Mouse (Mus musculus) granulocyte monocyte progenitor cell, adult 5-6 weeks (primary cell): ENCODE data around the gene Ankrd12. TPM values are rescaled to one million over a fixed set of nuclear protein-coding genes. Genes with fewer than 3 reads are reported as not detected.
A peak's percentile ranks its signal among the peaks of the same experiment; 100 is the strongest.
"Not testable (repeated sequence)": the region's sequence is repeated elsewhere in the genome, so short reads cannot be mapped to it uniquely, and the experiment has no call there.

ENCODE experiments used
- ATAC-seq: replicated peaks from 2 replicates; pipeline ENCODE4 v1.8.0; 2016; ENCODE audit warnings: mild to moderate bottlenecking, moderate TSS enrichment, inconsistent platforms; ENCODE audit not compliant: poor library complexity, severe bottlenecking
- total RNA-seq, 2 experiments: library from RNA; stranded (forward) in 1 of 2; stranded (reverse) in 1 of 2; fragments of 200-712, 200-1000 nt in 1 of 2; fragments of >200 nt in 1 of 2; fragmentation: Nextera tagmentation in 1 of 2; gene quantifications; 2 replicates each; pipeline ENCODE4 v1.2.3; 2014 to 2017

Gene Ankrd12
- total RNA-seq, 2 experiments from 2014 or later: 44.9 to 63.2 TPM

- ATAC-seq: no peak
These were observed 13.4 kb upstream of the Ankrd12 start for GRCm38 (mm10) chr17:66090251-66090650.

DNA sequence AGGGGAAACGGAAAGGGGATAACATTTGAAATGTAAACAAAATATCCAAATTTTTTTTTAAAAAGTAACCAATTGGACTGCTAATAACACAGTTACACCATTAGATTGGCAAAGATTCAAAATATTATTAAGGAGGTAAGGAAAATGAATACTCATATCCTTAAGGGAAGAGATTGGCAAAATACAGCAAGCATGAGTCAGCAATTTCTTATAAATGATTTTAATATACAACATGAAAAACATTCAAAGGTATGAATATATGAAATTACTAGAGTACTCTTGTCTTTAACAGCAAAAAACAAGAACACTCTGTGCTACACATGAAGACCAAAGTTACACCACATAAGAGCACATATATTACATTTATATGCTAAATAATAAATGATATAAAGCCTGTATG, 8.1 kb upstream of the Ankrd12 start:
- ATAC-seq: no peak

DNA sequence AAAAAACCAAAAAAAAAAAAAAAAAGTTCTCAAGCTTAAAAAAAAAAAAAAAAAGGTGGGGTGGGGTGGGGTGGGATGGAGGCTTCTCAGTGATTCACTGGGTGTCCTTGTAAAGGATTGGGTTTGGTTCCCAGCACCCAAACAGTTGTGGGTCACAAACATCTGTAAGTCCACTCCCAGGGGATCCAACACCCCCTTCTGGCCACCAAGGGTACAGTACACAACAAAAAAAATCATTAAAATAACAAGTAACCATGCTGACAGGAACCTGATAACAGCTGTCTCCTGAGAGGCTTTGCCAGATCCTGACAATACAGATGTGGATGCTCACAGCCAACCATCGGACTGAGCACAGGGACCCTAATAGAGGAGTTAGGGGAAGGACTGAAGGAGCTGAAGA, 7.6 kb upstream of the Ankrd12 start:
- ATAC-seq: peak; percentile 35; the same call in 1 of the 2 replicates

DNA sequence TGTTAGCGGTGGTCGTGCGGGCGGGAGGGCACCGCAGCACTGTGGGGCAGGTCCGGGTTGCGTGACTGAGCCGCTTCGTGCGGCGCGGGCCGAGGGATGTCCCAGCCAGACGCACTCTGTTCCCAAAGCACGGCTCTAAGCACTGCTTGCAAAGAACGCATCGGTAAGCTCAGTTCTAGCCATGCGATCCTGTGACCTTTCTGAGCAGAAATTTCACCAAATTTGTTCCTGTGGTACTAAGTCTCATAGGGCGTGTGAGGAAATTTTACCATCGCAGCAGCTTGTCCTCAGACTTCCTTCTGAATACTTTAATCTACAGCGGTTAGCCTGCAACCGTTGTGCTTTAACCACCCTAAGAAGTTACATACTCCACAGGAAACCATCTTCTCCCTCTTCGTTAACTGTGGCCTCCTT, 555 bp upstream of the Ankrd12 start:
- ATAC-seq: peak; percentile 8; the same call in 1 of the 2 replicates

- peak; percentile 59; the same call in 1 of the 2 replicates for ATAC-seq
These were observed 538 bp downstream of the Ankrd12 start for GRCm38 (mm10) chr17:66076174-66076927.

DNA sequence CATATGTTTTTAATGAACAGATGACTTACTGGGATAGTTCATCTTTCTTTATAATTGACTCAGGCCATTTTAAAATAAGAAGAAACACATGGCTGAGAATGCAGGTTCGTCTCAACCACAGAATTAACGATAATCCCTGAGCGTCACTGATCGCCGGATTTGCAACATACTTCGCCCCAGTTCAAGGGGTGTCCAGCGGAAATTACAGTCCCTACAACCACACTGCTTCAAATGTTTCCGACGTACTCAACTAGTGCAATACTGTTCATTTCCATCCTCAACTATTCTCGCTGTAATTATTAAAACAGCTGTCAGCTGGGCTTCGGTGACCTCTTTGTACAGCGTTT, 1.1 kb downstream of the Ankrd12 start:
- peak; percentile 46 for ATAC-seq

DNA sequence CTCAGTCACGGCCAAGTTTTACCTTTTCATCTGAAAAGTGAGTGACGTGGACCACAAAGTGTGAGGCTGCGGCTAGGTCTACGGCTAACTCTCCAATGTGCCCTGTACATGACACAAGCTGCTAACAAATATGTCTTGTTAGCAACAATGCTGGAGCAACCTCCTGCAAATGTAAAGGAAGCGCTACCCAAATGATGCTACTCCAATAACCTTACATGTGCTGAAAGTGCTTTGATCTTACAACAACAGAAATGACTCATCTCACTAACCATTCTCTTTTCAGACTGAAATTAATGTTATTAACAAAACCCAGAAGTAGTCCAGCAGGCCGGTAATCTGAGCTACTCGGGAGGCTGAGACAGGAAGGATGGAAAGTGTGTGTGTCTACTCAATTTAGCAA, 2.9 kb downstream of the Ankrd12 start:
- ATAC-seq: no peak

DNA sequence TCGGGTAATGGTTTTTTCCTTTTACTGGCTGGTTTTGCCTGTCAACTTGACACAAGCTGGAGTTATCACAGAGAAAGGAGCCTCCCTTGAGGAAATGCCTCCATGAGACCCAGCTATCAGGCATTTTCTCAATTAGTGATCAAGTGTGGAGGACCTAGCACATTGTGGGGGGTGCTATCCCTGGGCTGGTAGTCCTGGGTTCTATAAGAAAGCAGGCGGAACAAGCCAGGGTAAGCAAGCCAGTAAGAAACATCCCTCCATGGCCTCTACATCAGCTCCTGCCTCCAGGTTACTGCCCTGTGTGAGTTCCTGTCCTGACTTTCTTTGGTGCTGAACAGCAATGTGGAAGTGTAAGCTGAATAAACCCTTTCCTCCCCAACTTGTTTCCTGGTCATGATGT, 7.9 kb downstream of the Ankrd12 start:
- ATAC-seq: not testable (repeated sequence)

DNA sequence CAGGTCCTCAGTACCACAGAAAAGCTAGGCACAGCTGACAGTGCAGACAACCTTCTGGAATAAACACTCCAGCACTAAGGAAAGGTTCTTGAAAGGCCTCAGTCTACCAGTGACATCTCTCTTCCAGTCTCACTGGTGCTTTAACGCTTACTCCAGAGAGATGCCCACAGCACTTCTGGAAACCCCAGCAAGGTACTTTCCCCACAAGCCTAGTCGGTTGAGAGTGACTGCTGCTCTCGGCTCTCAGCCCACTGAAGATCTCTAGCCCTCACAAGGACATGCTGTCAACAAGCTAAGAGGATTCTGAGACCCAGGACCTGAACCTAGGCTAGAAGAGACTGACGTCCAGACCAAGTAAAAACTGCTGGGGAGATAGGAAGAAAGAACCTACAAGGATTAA, 11.8 kb downstream of the Ankrd12 start:
- no peak for ATAC-seq

- ATAC-seq: no peak; the same call in 1 of the 2 replicates
These were observed 15.5 kb downstream of the Ankrd12 start for GRCm38 (mm10) chr17:66061241-66061938.

GRCm38 (mm10) chr17:66058160-66058559, 18.7 kb downstream of the Ankrd12 start:
- ATAC-seq: no peak

DNA sequence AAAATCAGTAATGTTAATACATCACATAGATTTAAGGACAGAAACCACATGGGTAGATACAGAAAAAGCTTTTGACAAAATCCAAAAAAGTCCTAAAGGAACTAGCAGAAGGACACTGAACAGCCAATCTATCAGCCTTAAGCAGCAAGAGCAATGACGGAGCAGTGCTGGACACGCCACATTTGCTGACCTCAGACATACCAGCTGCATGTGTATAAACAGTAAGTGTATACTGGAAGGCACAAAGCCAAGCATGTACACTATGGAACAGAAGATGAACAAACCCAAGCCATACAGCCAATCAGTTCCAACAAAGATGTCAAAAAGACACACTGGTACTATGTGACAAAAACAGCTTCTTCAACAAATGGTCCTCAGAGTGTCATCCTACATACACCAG, 19.7 kb downstream of the Ankrd12 start:
- ATAC-seq: no peak

GRCm38 (mm10) chr17:66053349-66053748, 23.5 kb downstream of the Ankrd12 start:
- no peak for ATAC-seq

- ATAC-seq: peak; percentile 63
These were observed 28.1 kb downstream of the Ankrd12 start for GRCm38 (mm10) chr17:66048795-66049194.

GRCm38 (mm10) chr17:66048199-66048598, 28.7 kb downstream of the Ankrd12 start:
- peak; percentile 61 for ATAC-seq

DNA sequence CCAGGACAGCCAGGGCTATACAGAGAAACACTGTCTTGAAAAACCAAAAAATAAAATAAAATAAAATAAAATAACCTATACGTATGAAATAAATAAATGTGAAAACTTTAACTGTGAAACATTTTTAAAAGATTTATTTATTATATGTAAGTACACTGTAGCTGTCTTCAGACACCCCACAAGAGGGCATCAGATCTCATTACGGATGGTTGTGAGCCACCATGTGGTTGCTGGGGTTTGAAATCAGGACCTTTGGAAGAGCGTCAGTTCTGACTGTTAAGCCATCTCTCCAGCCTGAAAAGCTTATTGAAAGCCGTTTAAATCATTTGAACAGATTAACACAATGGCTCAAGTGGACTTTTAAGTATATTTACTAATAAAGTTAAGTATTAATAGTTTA, 33.2 kb downstream of the Ankrd12 start:
- ATAC-seq: not testable (repeated sequence)

DNA sequence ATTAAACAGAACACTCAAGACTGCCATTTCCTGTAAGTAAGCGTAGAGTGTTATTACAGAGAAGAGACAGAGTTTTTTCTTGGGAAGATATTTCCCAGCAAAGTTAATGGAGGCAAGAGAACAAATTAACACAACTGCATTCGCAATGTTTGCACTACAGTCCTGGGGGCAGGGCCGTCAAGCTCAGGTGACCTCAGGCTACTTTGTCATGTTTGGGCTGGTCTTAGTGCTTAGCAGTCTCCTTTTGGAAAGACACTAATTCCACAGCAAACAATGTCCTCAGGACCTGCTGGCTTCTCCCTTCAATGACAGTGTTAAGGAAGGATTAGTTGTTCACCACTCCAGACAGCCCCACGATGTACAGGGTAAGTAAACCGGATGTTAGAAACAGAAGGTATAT, 35.9 kb downstream of the Ankrd12 start:
- ATAC-seq: no peak

GRCm38 (mm10) chr17:66033239-66033638, 43.6 kb downstream of the Ankrd12 start:
- ATAC-seq: no peak

DNA sequence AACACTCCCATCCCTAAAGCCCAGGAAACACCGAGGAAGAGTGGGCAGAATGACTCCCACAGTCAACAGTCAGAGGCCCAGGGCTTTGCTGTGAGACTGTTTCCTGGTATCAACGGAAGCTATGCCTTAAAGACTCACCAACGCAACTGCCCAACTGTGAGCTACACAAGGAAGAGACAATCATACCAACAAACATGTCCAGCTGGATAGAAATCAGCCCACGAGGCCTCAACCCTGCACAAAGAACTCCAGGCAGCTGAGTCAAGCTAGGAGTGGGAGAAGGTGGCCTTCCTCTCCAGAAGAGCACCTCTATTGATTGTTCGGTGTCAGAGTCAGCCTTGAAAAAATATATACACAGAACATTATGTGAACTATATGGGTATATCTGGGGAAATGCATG, 44.9 kb downstream of the Ankrd12 start:
- no peak for ATAC-seq

GRCm38 (mm10) chr17:66024211-66024610, 52.7 kb downstream of the Ankrd12 start:
- ATAC-seq: no peak

GRCm38 (mm10) chr17:66011790-66012189, 65.1 kb downstream of the Ankrd12 start:
- ATAC-seq: peak; percentile 63

GRCm38 (mm10) chr17:66007892-66008291, 69.0 kb downstream of the Ankrd12 start:
- ATAC-seq: no peak
